Mouse (Mus musculus): ENCODE measurements at regions not wholly inside any gene's neighbourhood (a gene's known extent, or its start where the extent isn't known, plus 50 kb on each side); places are given as distances from the start of the nearest gene placed in this dataset.

- TF ChIP-seq CTCF (conservative IDR thresholded peaks at IDR 0.05; ENCODE audit: low read length) (no peak), NANOG (IDR thresholded peaks at IDR 0.05; ENCODE audit: borderline replicate concordance, low read length) (no peak), POU5F1 (IDR thresholded peaks at IDR 0.05; ENCODE audit: borderline replicate concordance, low read length) (no peak)
Measured at GRCm38 (mm10) chr16:87103599-87103998, 250.4 kb upstream of the N6amt1 start.

All from E14TG2a.4 (cell line).